20 mouse cellular contexts compared by ENCODE assay signal in the genomic region with DNA sequence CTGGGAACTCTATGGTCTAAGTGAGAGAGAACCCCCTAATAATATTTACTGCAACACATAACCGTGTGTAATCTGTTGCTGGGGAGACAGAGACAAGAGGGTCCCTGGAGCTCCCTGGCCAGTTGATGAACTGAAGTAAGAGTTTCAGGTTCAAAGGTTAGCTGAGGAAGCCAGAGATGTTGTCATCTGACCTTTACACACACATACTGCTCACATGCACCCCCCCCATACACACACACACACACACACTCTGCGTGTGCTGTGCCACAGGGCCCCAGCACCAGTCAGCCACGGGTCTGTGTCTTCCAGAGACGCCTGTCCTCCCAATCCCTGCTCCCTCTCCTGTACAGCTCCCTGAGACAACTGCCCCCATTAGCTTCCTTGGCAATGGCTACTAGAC.
"Had no signal": no experiment of that assay in that cellular context is flagged by ENCODE, and none has a peak within 500 bp of the region (broad histone marks: within the 10 kb centered on the region; RNA-seq: fewer than 3 reads in every experiment).

No protein-coding gene starts in this region.

- H3K4me3 ChIP-seq: midbrain, embryonic 10.5 days; midbrain, embryonic 12.5 days; myocyte; neural tube, embryonic 13.5 days; neural tube, embryonic 15.5 days had no signal

- H3K36me3 ChIP-seq: midbrain, embryonic 10.5 days; midbrain, embryonic 12.5 days; neural tube, embryonic 13.5 days; neural tube, embryonic 15.5 days had no signal

- H3K4me1 ChIP-seq: midbrain, embryonic 10.5 days; midbrain, embryonic 12.5 days; neural tube, embryonic 13.5 days; neural tube, embryonic 15.5 days had no signal

- H3K9ac ChIP-seq: lung, embryonic 14.5 days; midbrain, embryonic 12.5 days; neural tube, embryonic 13.5 days; neural tube, embryonic 15.5 days had no signal

- H3K9me3 ChIP-seq: midbrain, embryonic 10.5 days; midbrain, embryonic 12.5 days; neural tube, embryonic 13.5 days; neural tube, embryonic 15.5 days had no signal

- H3K27ac ChIP-seq: midbrain, embryonic 10.5 days; midbrain, embryonic 12.5 days; neural tube, embryonic 13.5 days; neural tube, embryonic 15.5 days had no signal

- ATAC-seq: lung, postnatal 0 days; midbrain, embryonic 16.5 days had no signal

- DNase-seq: lung, adult 18-20 months; lung, embryonic 14.5 days; lung, postnatal 14 days; lung, postnatal 36 days; midbrain, embryonic 14.5 days; retina, postnatal 1 day; right cerebral cortex, adult 18-20 months; right cerebral cortex, postnatal 25 days; right cerebral cortex, postnatal 4 days; spleen, adult 18-20 months; thymus, adult 18-20 months; thymus, postnatal 14 days; thymus, postnatal 36 days had no signal

- H3K27me3 ChIP-seq: midbrain, embryonic 12.5 days; neural tube, embryonic 13.5 days; neural tube, embryonic 15.5 days had no signal

- H3K4me2 ChIP-seq: lung, embryonic 14.5 days; midbrain, embryonic 12.5 days; neural tube, embryonic 13.5 days; neural tube, embryonic 15.5 days had no signal
